Mouse (Mus musculus) megakaryocyte-erythroid progenitor cell, adult 5 weeks (primary cell): ENCODE measurements around the gene Ptov1. TPM values are rescaled to one million over a fixed set of nuclear protein-coding genes. Genes with fewer than 3 reads are reported as not detected.

ENCODE experiments used
- polyA plus RNA-seq: library from polyadenylated mRNA; stranded (reverse); fragments of >175 nt; gene quantifications from 2 replicates; pipeline ENCODE4 v1.2.3, GENCODE M21; 2012

Gene Ptov1
- polyA plus RNA-seq = 237 and 280 TPM in 2 replicates

GRCm38 (mm10) chr7:44869697-44870528 is at the start of gene Ptov1:
Ptov1 (minus strand) TSS chr7:44869788.

GRCm38 (mm10) chr7:44895593-44896434 is 26.2 kb upstream of the Ptov1 start, which contains the start of gene Fuz:
Fuz (plus strand) TSS chr7:44896079.

GRCm38 (mm10) chr7:44892276-44892921 is 22.8 kb upstream of the Ptov1 start, which contains the start of gene Med25:
Med25 (minus strand) TSS chr7:44892712.

GRCm38 (mm10) chr7:44857042-44857552 is 12.5 kb downstream of the Ptov1 start, which contains the start of gene Pnkp:
Pnkp (plus strand) TSS chr7:44857139.

GRCm38 (mm10) chr7:44848561-44849415 is 20.8 kb downstream of the Ptov1 start, which contains the start of the genes Akt1s1 and Tbc1d17:
Akt1s1 (plus strand) TSS chr7:44848991.
Tbc1d17 (minus strand) TSS chr7:44849079.

GRCm38 (mm10) chr7:44816470-44817021 is 53.0 kb downstream of the Ptov1 start, which contains the start of gene Atf5:
Atf5 (minus strand) TSS chr7:44816658.

GRCm38 (mm10) chr7:44815721-44816469 is 53.7 kb downstream of the Ptov1 start, which contains the start of the genes Nup62 and Il4i1:
Nup62 (plus strand) TSS chr7:44816088.
Il4i1 (plus strand) TSS chr7:44816387.

Other genes with a start within 250 kb of the Ptov1 start
- gene Myh14, start 198.9 kb downstream of the Ptov1 start, polyA plus RNA-seq = 0.20 and 0.25 TPM in 2 replicates
- not detected in 2 replicates for gene Izumo2, start 161.0 kb downstream of the Ptov1 start, polyA plus RNA-seq
- 93.7 and 100 TPM in 2 replicates for gene Vrk3, start 121.4 kb downstream of the Ptov1 start, polyA plus RNA-seq
- 0.17 and 0.26 TPM in 2 replicates for gene Zfp473, start 118.7 kb downstream of the Ptov1 start, polyA plus RNA-seq
- gene Nup62, start 53.7 kb downstream of the Ptov1 start, polyA plus RNA-seq = 117 and 122 TPM in 2 replicates
- 1.3 and 1.7 TPM in 2 replicates for gene Il4i1, start 53.4 kb downstream of the Ptov1 start, polyA plus RNA-seq
- gene Atf5, start 53.1 kb downstream of the Ptov1 start, polyA plus RNA-seq = 52.4 and 55.2 TPM in 2 replicates
- gene Akt1s1, start 20.8 kb downstream of the Ptov1 start, polyA plus RNA-seq = 312 and 349 TPM in 2 replicates
- 64.8 and 67.6 TPM in 2 replicates for gene Tbc1d17, start 20.7 kb downstream of the Ptov1 start, polyA plus RNA-seq
- gene Pnkp, start 12.6 kb downstream of the Ptov1 start, polyA plus RNA-seq = 86.0 and 118 TPM in 2 replicates
- 336 and 362 TPM in 2 replicates for gene Med25, start 22.9 kb upstream of the Ptov1 start, polyA plus RNA-seq
- gene Fuz, start 26.3 kb upstream of the Ptov1 start, polyA plus RNA-seq = 67.0 and 68.3 TPM in 2 replicates
- gene Ap2a1, start 59.7 kb upstream of the Ptov1 start, polyA plus RNA-seq = 121 TPM in 2 replicates
- gene Tsks, start 73.4 kb upstream of the Ptov1 start, polyA plus RNA-seq = 0.04 and 0.15 TPM in 2 replicates
- 1.3 and 2.1 TPM in 2 replicates for gene Cpt1c, start 105.1 kb upstream of the Ptov1 start, polyA plus RNA-seq
- 133 and 160 TPM in 2 replicates for gene Prmt1, start 116.8 kb upstream of the Ptov1 start, polyA plus RNA-seq
- 112 and 119 TPM in 2 replicates for gene Irf3, start 127.9 kb upstream of the Ptov1 start, polyA plus RNA-seq
- gene Bcl2l12, start 128.9 kb upstream of the Ptov1 start, polyA plus RNA-seq = 131 and 163 TPM in 2 replicates
- 185 and 198 TPM in 2 replicates for gene Scaf1, start 146.6 kb upstream of the Ptov1 start, polyA plus RNA-seq
- 4.0 TPM in 2 replicates for gene Rras, start 148.2 kb upstream of the Ptov1 start, polyA plus RNA-seq
- 95.4 and 117 TPM in 2 replicates for gene Prr12, start 183.1 kb upstream of the Ptov1 start, polyA plus RNA-seq
- gene Nosip, start 192.6 kb upstream of the Ptov1 start, polyA plus RNA-seq = 144 and 165 TPM in 2 replicates
- gene Prrg2, start 192.9 kb upstream of the Ptov1 start, polyA plus RNA-seq = 38.8 and 40.5 TPM in 2 replicates
- 36.5 and 65.0 TPM in 2 replicates for gene Rcn3, start 222.4 kb upstream of the Ptov1 start, polyA plus RNA-seq
- gene Fcgrt, start 234.1 kb upstream of the Ptov1 start, polyA plus RNA-seq = 7.5 and 10.0 TPM in 2 replicates